Mouse (Mus musculus) CD4-positive, CD25-positive, alpha-beta regulatory T cell, adult 2 months (primary cell): ENCODE measurements around the gene Akt3.

Experiments used
- DNase-seq: peaks from one replicate; pipeline ENCODE4 v3.0.0-alpha.2; 2012; ENCODE audit warnings: low read depth, low spot score

The Akt3 gene

GRCm38 (mm10) chr1:177051366-177051963 is 206.5 kb downstream of the Akt3 start:
- no peak for DNase-seq

- DNase-seq = no peak
These were observed 209.2 kb downstream of the Akt3 start for GRCm38 (mm10) chr1:177048773-177049172.

GRCm38 (mm10) chr1:177046963-177047362 is 211.0 kb downstream of the Akt3 start:
- no peak for DNase-seq

- no peak for DNase-seq
These were observed 212.1 kb downstream of the Akt3 start for GRCm38 (mm10) chr1:177045885-177046284.

- DNase-seq = no peak
These were observed 217.9 kb downstream of the Akt3 start for GRCm38 (mm10) chr1:177040058-177040457.

- no peak for DNase-seq
These were observed 218.8 kb downstream of the Akt3 start for GRCm38 (mm10) chr1:177039093-177039674.

- no peak for DNase-seq
These were observed 219.6 kb downstream of the Akt3 start for GRCm38 (mm10) chr1:177038383-177038782.

GRCm38 (mm10) chr1:177035460-177035859 is 222.5 kb downstream of the Akt3 start:
- no peak for DNase-seq

DNA sequence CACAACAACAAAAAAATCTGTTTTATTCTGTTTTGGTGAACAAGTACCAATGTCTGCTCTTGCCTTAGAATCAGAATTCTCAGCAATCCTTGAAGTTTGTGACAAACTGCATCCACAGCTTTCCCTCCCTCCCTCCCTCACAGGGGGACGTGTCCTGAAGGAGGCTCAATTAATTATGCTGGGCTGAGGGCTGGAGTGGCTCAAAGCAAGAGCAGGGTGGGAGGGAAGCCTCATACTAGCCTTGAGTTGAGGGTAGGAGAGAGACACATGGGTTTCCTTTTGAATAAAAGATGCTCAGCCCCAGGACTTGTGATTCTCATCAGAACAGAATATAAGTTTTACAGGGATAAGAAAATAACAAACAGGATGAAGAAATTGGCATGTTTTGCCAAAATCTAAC is 225.8 kb downstream of the Akt3 start:
- no peak for DNase-seq

DNA sequence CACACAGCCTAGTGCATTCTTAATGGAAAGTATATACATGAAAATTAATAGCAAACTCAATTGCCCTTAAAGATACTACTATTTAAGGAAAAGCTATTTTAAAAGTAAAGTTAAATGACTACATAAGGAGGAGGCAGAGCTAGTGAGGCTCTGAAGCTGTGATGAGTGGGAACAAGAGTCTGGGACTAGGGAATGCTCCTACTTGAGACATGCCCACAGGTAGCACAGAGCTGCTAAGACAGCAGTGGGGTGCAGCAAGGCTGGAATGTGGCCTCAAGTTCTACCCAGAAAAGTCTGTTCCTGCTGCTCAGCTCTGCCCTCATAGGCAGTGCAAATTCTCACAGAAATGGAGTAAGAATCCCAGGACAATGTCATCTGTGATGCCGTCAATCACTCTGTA is 226.8 kb downstream of the Akt3 start:
- DNase-seq = no peak

DNA sequence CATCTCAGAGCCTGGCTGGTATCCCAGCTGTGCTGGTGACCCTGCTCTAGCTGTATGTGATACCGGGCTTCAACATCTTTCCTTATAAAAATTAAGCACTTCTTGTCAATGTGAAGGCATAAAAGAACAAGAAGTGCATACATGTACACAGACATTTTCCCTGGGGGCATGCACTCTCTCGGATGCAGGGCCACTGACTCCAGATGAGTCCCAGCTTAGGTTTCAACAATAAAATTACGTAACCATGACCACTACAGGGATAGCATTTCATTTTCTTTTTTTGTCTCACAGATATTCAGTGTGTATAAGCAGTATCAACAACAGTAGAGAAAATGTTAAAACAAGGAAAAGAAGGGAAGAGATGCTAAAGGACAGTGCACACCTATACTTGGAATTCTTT is 227.3 kb downstream of the Akt3 start:
- no peak for DNase-seq

- no peak for DNase-seq
These were observed 229.0 kb downstream of the Akt3 start for GRCm38 (mm10) chr1:177029032-177029431.

- no peak for DNase-seq
These were observed 230.3 kb downstream of the Akt3 start for GRCm38 (mm10) chr1:177027706-177028105.

DNA sequence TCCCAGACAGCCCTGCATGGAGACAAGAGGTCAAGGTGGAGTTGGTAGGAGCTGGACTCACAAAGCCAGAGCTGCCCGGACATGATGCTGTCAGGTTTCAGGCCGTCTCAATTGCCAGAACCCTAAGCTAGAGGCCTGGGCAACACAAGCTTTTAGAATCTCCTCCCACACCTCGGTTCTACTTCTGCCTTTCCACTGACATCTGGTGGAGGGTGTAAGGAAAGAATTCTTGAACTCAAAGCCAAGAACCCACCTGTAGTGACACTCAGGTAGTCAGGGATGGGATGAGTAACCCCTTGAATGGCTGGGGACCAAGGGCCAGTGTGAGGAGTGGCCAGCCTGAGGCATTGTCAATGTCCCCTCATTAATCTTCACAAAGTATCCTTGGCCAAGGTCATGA is 235.3 kb downstream of the Akt3 start:
- no peak for DNase-seq

GRCm38 (mm10) chr1:177019668-177020067 is 238.3 kb downstream of the Akt3 start:
- no peak for DNase-seq

GRCm38 (mm10) chr1:177018750-177019149 is 239.3 kb downstream of the Akt3 start:
- DNase-seq = no peak

GRCm38 (mm10) chr1:177016729-177017128 is 241.3 kb downstream of the Akt3 start:
- DNase-seq = no peak

GRCm38 (mm10) chr1:177015917-177016316 is 242.1 kb downstream of the Akt3 start:
- DNase-seq = no peak

- DNase-seq = no peak
These were observed 243.0 kb downstream of the Akt3 start for GRCm38 (mm10) chr1:177014921-177015439.

- DNase-seq = no peak
These were observed 243.7 kb downstream of the Akt3 start for GRCm38 (mm10) chr1:177014346-177014745.

DNA sequence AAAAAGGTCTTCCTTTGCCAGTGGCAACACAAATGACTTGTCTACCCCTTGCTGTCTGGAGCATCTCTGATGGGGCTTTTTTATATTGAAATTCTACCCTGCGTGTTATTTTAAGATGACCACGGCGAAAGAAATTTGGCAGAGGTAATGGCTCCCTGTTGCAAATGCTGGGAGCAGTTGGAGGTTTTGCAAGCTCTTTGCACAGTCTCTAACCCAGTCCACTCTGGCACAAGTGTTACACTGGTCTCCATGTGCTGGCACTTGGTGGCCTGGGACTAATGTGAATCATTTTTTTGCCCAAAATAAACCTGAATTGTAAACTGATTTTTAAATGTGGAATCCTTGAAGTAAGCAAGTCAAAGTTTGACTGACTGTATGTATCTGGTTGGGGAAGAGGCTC is 244.2 kb downstream of the Akt3 start:
- DNase-seq = no peak

- DNase-seq = no peak
These were observed 244.7 kb downstream of the Akt3 start for GRCm38 (mm10) chr1:177013313-177013712.

DNA sequence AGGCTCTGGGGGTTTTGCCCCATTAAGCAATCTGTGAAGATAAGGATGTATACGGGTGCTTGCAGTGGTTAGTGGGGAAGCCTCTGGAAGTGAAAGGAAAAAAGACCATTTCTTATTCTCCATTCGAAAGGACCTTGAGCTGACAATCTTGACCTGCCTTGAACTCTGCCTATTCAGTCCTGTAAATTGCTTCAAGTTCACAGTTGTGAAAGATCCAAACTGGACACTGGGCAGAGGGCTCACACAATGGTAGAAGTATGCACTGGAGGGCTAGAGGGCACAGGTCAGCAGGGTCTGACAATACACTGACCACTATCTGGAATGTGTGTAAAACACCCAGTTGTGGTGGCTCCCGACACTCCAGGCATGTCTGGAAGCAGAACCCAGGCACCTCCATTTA is 245.2 kb downstream of the Akt3 start:
- DNase-seq = no peak

DNA sequence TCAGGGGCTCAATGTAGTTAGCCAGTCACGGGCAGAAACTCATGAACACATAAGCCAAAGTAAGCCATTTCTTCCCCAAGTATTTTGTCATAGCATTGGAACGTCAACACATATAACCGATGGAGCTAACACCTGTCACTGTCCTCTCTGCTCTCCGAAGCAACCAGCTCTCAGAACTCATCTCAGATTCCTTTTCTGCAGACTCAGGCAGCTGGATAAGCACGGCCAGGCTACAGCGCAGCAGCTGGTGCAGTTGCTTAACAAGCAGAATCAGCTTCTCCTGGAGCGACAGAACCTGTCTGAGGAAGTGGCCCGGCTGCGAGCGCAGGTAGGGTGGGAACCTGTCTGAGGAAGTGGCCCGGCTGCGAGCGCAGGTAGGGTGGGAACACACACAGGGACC is 246.3 kb downstream of the Akt3 start:
- no peak for DNase-seq
